Mouse (Mus musculus): Measurements from ENCODE around the gene Prr7. TPM values are rescaled to one million over a fixed set of nuclear protein-coding genes. Genes with fewer than 3 reads are reported as not detected.

The Prr7 gene
- polyA plus RNA-seq, 1 experiment from 2014 or later = 5.6 TPM

DNA sequence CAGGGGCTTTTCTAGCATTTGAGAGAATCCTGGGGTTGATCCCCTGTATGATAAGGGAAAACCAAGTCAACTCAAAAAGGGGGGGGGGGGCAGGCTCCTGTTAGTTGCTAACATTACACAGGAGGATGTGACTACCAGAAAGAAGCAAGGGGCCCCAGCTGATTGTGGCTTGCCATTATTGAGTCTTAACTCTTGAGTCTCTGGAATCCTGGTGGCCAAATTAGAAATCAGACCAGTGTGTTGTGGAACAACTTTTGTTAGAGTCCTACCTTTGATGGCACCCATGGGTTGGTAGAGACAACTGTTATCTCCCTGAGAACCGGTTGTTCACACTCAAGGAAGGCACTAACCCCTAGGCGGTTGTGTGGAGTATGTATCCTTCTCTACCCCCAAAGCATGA, 1.1 kb upstream of the Prr7 start:
- Histone ChIP-seq H3K36me3 (ENCODE audit: control insufficient read depth, insufficient read depth, low read length) (0 out of 2 replicates have a peak, but pooled peaks cover 6% of the 10 kb centered on the region), H3K9me3 (replicated peaks; ENCODE audit: control insufficient read depth, low read length, poor library complexity, severe bottlenecking) (no peaks in the 10 kb centered on the region), H3K9ac (ENCODE audit: low read depth, low read length) (no peak overlapping the region), H3K27ac (ENCODE audit: low read length) (peak overlapping the region; percentile 97), H3K4me1 (ENCODE audit: control insufficient read depth, insufficient read depth, low read length) (peaks cover 33% of the 10 kb centered on the region), H3K4me2 (ENCODE audit: low read length) (peak overlapping the region; percentile 82), H3K4me3 (ENCODE audit: low read depth, low read length) (no peak overlapping the region), H3K27me3 (ENCODE audit: control insufficient read depth, insufficient read depth, low read depth, low read length) (no peaks in the 10 kb centered on the region)
- no peak for ATAC-seq
- 60% methylated on average over 2 of the region's 2 CpGs for WGBS

DNA sequence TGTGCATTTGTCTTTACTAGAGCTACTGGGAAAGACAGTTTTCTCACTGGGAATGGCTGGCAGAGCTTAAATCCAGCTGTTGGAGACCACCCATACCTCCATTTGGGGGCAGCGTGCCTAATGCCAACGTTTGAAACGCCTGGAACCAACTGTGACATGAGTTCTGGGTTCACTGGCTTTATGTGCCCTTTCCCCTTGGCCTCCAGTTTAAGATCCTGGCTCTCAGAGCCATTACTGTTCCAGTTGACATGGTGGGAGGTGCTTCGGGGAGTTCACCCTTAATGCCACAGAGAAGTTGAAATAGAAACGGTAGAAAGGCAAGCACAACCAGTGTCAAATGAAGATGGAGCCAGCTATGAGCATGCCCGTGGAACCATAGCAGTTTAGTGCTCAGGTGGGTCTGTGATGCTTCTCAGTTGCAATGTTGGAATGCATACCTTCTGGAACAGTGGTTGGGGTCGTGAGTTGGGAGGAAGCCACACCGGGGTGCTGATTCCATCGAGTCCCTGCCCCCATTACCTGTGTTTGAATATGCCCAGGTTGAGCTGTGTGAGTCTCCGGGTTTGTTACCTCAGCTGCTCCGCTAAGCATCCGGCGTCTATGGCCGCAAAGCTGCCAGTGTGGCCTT, 554 bp upstream of the Prr7 start:
- 7% methylated on average over 14 of the region's 14 CpGs for WGBS
- no peaks in the 10 kb centered on the region for H3K9me3 ChIP-seq (replicated peaks; ENCODE audit: control insufficient read depth, low read length, poor library complexity, severe bottlenecking)
- H3K27ac ChIP-seq (ENCODE audit: low read length) = peak overlapping the region; percentile 97
- peak overlapping the region; percentile 87 for H3K9ac ChIP-seq (ENCODE audit: low read depth, low read length)
- 0 out of 2 replicates have a peak, but pooled peaks cover 6% of the 10 kb centered on the region for H3K36me3 ChIP-seq (ENCODE audit: control insufficient read depth, insufficient read depth, low read length)
- H3K4me3 ChIP-seq (ENCODE audit: low read depth, low read length) = peak overlapping the region; percentile 70
- H3K27me3 ChIP-seq (ENCODE audit: control insufficient read depth, insufficient read depth, low read depth, low read length) = no peaks in the 10 kb centered on the region
- ATAC-seq = peak; percentile 2; the same call in 1 of the 2 replicates
- H3K4me1 ChIP-seq (ENCODE audit: control insufficient read depth, insufficient read depth, low read length) = peaks cover 33% of the 10 kb centered on the region
- H3K4me2 ChIP-seq (ENCODE audit: low read length) = peak overlapping the region; percentile 82

GRCm38 (mm10) chr13:55465184-55465583, 1.1 kb downstream of the Prr7 start:
- 0 out of 2 replicates have a peak, but pooled peaks cover 4% of the 10 kb centered on the region for H3K36me3 ChIP-seq (ENCODE audit: control insufficient read depth, insufficient read depth, low read length)
- H3K9me3 ChIP-seq (replicated peaks; ENCODE audit: control insufficient read depth, low read length, poor library complexity, severe bottlenecking) = no peaks in the 10 kb centered on the region
- ATAC-seq = peak; percentile 31
- peak overlapping the region; percentile 82 for H3K4me2 ChIP-seq (ENCODE audit: low read length)
- H3K9ac ChIP-seq (ENCODE audit: low read depth, low read length) = peak overlapping the region; percentile 87
- no peaks in the 10 kb centered on the region for H3K27me3 ChIP-seq (ENCODE audit: control insufficient read depth, insufficient read depth, low read depth, low read length)
- H3K27ac ChIP-seq (ENCODE audit: low read length) = peak overlapping the region; percentile 97
- peaks cover 48% of the 10 kb centered on the region for H3K4me1 ChIP-seq (ENCODE audit: control insufficient read depth, insufficient read depth, low read length)
- peak overlapping the region; percentile 70 for H3K4me3 ChIP-seq (ENCODE audit: low read depth, low read length)
- 0% methylated on average over 3 of the region's 3 CpGs for WGBS

GRCm38 (mm10) chr13:55465830-55466440, 1.9 kb downstream of the Prr7 start:
- Histone ChIP-seq H3K9ac (ENCODE audit: low read depth, low read length) (peak overlapping the region; percentile 87), H3K27me3 (ENCODE audit: control insufficient read depth, insufficient read depth, low read depth, low read length) (no peaks in the 10 kb centered on the region), H3K27ac (ENCODE audit: low read length) (peak overlapping the region; percentile 97), H3K4me2 (ENCODE audit: low read length) (peak overlapping the region; percentile 82), H3K4me3 (ENCODE audit: low read depth, low read length) (peak overlapping the region; percentile 70), H3K36me3 (ENCODE audit: control insufficient read depth, insufficient read depth, low read length) (0 out of 2 replicates have a peak, but pooled peaks cover 1% of the 10 kb centered on the region), H3K4me1 (ENCODE audit: control insufficient read depth, insufficient read depth, low read length) (peaks cover 56% of the 10 kb centered on the region), H3K9me3 (replicated peaks; ENCODE audit: control insufficient read depth, low read length, poor library complexity, severe bottlenecking) (no peaks in the 10 kb centered on the region)
- WGBS = 50% methylated on average over 5 of the region's 5 CpGs
- no peak for ATAC-seq

- 0 out of 2 replicates have a peak overlapping the region, but pooled peaks have one; percentile 7 for H3K4me2 ChIP-seq (ENCODE audit: low read length)
- WGBS = 27% methylated on average over 13 of the region's 13 CpGs
Observed at GRCm38 (mm10) chr13:55468851-55469560, 4.9 kb downstream of the Prr7 start.

DNA sequence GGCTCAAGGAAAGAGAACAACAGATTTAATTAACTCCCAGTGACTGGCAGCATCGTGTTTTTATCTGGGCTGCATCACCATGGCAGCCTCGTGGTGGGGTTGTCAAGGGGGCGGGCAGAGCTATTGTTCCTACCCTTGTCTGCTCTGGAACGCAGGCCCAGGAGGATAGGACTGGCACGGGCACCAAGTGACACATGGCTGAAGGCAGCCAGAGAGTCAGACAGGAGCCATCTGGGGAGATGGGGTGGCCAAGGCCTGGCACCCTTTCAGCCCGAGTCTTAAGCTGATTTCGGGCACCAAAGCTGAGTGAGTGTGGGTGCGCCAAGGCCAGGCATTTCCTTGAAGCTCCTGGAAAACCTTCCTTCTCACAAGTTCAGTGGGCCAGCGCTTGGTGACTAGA, 6.3 kb downstream of the Prr7 start:
- H3K4me1 ChIP-seq (ENCODE audit: control insufficient read depth, insufficient read depth, low read length) = peaks cover 86% of the 10 kb centered on the region
- peak overlapping the region; percentile 86 for H3K27ac ChIP-seq (ENCODE audit: low read length)
- 30% methylated on average over 9 of the region's 9 CpGs for WGBS
- peak overlapping the region; percentile 99 for H3K4me2 ChIP-seq (ENCODE audit: low read length)
- H3K4me3 ChIP-seq (ENCODE audit: low read depth, low read length) = no peak overlapping the region
- no peaks in the 10 kb centered on the region for H3K9me3 ChIP-seq (replicated peaks; ENCODE audit: control insufficient read depth, low read length, poor library complexity, severe bottlenecking)
- no peaks in the 10 kb centered on the region for H3K27me3 ChIP-seq (ENCODE audit: control insufficient read depth, insufficient read depth, low read depth, low read length)
- H3K9ac ChIP-seq (ENCODE audit: low read depth, low read length) = peak overlapping the region; percentile 79
- H3K36me3 ChIP-seq (ENCODE audit: control insufficient read depth, insufficient read depth, low read length) = peaks cover 6% of the 10 kb centered on the region
- ATAC-seq = peak; percentile 9; the same call in 1 of the 2 replicates

More at GRCm38 (mm10) chr13:55468851-55469560, 4.9 kb downstream of the Prr7 start:
- Histone ChIP-seq H3K27ac (ENCODE audit: low read length) (peak overlapping the region; percentile 40; the same call in 1 of the 2 replicates), H3K9me3 (replicated peaks; ENCODE audit: control insufficient read depth, low read length, poor library complexity, severe bottlenecking) (no peaks in the 10 kb centered on the region), H3K36me3 (ENCODE audit: control insufficient read depth, insufficient read depth, low read length) (no peaks in the 10 kb centered on the region), H3K27me3 (ENCODE audit: control insufficient read depth, insufficient read depth, low read depth, low read length) (no peaks in the 10 kb centered on the region), H3K4me3 (ENCODE audit: low read depth, low read length) (no peak overlapping the region), H3K9ac (ENCODE audit: low read depth, low read length) (peak overlapping the region; percentile 18; the same call in 1 of the 2 replicates), H3K4me1 (ENCODE audit: control insufficient read depth, insufficient read depth, low read length) (peaks cover 77% of the 10 kb centered on the region)
- ATAC-seq = no peak

DNA sequence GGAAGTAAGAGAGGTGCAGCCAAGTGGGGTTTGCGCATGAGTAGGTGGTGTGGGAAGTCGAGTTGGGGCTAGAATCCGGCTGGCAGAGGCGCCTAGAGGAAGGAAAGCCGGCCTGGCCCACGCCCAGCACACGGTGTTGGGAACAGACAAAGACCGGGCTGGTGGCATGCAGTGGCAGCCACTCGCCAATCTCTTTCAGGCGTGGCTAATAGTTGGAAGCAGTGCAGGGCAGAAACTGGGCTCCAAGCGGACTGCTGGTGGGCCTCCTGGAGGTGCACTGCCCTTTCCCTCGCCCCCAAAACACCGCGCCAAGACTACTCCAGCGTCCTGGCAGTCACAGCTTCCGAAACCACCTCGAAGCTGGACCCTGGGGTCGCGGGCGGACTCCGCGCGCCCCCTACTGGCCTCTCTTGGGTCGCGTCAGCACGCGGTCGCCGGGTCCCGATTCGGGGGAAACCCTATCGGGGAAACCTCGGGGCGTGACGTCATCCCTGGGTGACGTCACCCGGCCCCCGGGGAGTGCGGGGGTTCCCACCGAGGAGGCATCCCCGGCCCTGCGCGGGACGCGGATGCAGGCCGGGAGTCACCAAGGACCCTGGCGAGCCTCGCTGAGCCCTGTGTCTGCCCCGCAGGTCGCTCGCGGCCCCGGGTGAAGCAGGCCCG, 7.2 kb downstream of the Prr7 start:
- Histone ChIP-seq H3K27me3 (ENCODE audit: control insufficient read depth, insufficient read depth, low read depth, low read length) (no peaks in the 10 kb centered on the region), H3K4me2 (ENCODE audit: low read length) (peak overlapping the region; percentile 99), H3K9me3 (replicated peaks; ENCODE audit: control insufficient read depth, low read length, poor library complexity, severe bottlenecking) (no peaks in the 10 kb centered on the region), H3K4me3 (ENCODE audit: low read depth, low read length) (peak overlapping the region; percentile 49), H3K27ac (ENCODE audit: low read length) (peak overlapping the region; percentile 86), H3K4me1 (ENCODE audit: control insufficient read depth, insufficient read depth, low read length) (peaks cover 77% of the 10 kb centered on the region), H3K9ac (ENCODE audit: low read depth, low read length) (peak overlapping the region; percentile 79), H3K36me3 (ENCODE audit: control insufficient read depth, insufficient read depth, low read length) (peaks cover 13% of the 10 kb centered on the region)
- WGBS = under 1% methylated on average over 54 of the region's 54 CpGs
- ATAC-seq = peak; percentile 57

DNA sequence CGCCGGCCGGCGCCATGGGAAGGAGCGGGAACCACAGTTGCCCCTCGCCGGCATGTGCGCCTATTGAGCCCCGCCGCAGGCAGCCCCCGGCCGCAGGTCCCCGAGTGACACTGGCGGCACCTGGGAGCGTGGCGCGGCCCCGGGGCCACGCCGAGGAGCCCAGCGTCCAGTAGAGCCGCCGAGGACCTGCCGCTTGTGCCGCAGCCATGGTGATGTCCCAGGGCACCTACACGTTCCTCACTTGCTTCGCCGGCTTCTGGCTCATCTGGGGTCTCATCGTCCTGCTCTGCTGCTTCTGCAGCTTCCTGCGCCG, 7.7 kb downstream of the Prr7 start:
- H3K9ac ChIP-seq (ENCODE audit: low read depth, low read length) = peak overlapping the region; percentile 79
- no peaks in the 10 kb centered on the region for H3K27me3 ChIP-seq (ENCODE audit: control insufficient read depth, insufficient read depth, low read depth, low read length)
- H3K36me3 ChIP-seq (ENCODE audit: control insufficient read depth, insufficient read depth, low read length) = peaks cover 18% of the 10 kb centered on the region
- H3K9me3 ChIP-seq (replicated peaks; ENCODE audit: control insufficient read depth, low read length, poor library complexity, severe bottlenecking) = no peaks in the 10 kb centered on the region
- H3K27ac ChIP-seq (ENCODE audit: low read length) = peak overlapping the region; percentile 86
- peak overlapping the region; percentile 49 for H3K4me3 ChIP-seq (ENCODE audit: low read depth, low read length)
- H3K4me2 ChIP-seq (ENCODE audit: low read length) = peak overlapping the region; percentile 99
- WGBS = 0% methylated on average over 31 of the region's 31 CpGs
- peaks cover 72% of the 10 kb centered on the region for H3K4me1 ChIP-seq (ENCODE audit: control insufficient read depth, insufficient read depth, low read length)
- ATAC-seq = no peak; the same call in 1 of the 2 replicates

Data from midbrain, embryonic 16.5 days (tissue).